Mouse (Mus musculus) cortical plate, adult 2 months (tissue): ENCODE data around the gene Ctso.

ENCODE experiments used
- CTCF ChIP-seq: fragments of 200-500 bp; IDR thresholded peaks from 2 replicates; pipeline ENCODE4 v1.5.1; 2011; ENCODE audit warnings: mild to moderate bottlenecking, control low read depth, low read length; ENCODE audit not compliant: insufficient read depth; ENCODE audit errors: extremely low read depth
- POLR2A ChIP-seq: fragments of 200-500 bp; IDR thresholded peaks from 2 replicates; pipeline ENCODE4 v1.6.1; 2011; ENCODE audit warnings: mild to moderate bottlenecking, low read length, control low read depth; ENCODE audit not compliant: insufficient read depth; ENCODE audit errors: extremely low read depth

GRCm38 (mm10) chr3:81929073-81929472, 3.3 kb upstream of the Ctso start:
- TF ChIP-seq CTCF (no peak), POLR2A (no peak)
